Mouse (Mus musculus) kidney, embryonic 16.5 days (tissue): ENCODE data around the gene Nkiras1. TPM values are rescaled to one million over a fixed set of nuclear protein-coding genes. Genes with fewer than 3 reads are reported as not detected.

Experiments used
- ATAC-seq: fragments of 200-750 bp; cut with Nextera tagmentation; 2 replicates; pipeline ENCODE4 v1.8.0; 2017; ENCODE audit warnings: moderate TSS enrichment; ENCODE audit not compliant: low FRiP score, low TSS enrichment
- H3K27ac ChIP-seq: fragments of 300-500 bp; sonication (generic); 2 replicates; pipeline ENCODE4 v1.5.1; 2014; ENCODE audit warnings: low read length
- H3K27me3 ChIP-seq: fragments of 300-500 bp; sonication (generic); 2 replicates; pipeline ENCODE4 v1.6.1; 2014; ENCODE audit warnings: low read length, control low read depth, mixed read lengths; ENCODE audit not compliant: insufficient read depth
- H3K36me3 ChIP-seq: fragments of 300-500 bp; sonication (generic); 2 replicates; pipeline ENCODE4 v1.6.1; 2014; ENCODE audit warnings: low read length, control low read depth, mixed read lengths; ENCODE audit not compliant: insufficient read depth
- H3K4me1 ChIP-seq: fragments of 300-500 bp; sonication (generic); 2 replicates; pipeline ENCODE4 v1.6.1; 2014; ENCODE audit warnings: low read length, control low read depth, mixed read lengths; ENCODE audit not compliant: insufficient read depth
- H3K4me2 ChIP-seq: fragments of 300-500 bp; sonication (generic); replicated peaks from 2 replicates; pipeline ENCODE4 v1.6.1; 2014; ENCODE audit warnings: low read depth, low read length
- H3K4me3 ChIP-seq: fragments of 300-500 bp; sonication (generic); 2 replicates; pipeline ENCODE4 v1.5.1; 2014; ENCODE audit warnings: mild to moderate bottlenecking, low read length
- H3K9ac ChIP-seq: fragments of 300-500 bp; sonication (generic); replicated peaks from 2 replicates; pipeline ENCODE4 v1.6.1; 2014; ENCODE audit warnings: low read length
- H3K9me3 ChIP-seq: fragments of 300-500 bp; sonication (generic); 2 replicates; pipeline ENCODE4 v1.6.1; 2016; ENCODE audit warnings: low read length, control low read depth
- WGBS: fragments of 180-500 bp; shearing (Covaris S2); extraction: QIAGEN DNeasy Blood & Tissue Kit; methylation state at CpG from one replicate; pipeline ENCODE4 v1.1.7; 2014; 5-methylcytosine and 5-hydroxymethylcytosine counted together
- polyA plus RNA-seq: library from polyadenylated mRNA; unstranded; fragments of >200 nt; fragmentation: Nextera tagmentation; extraction: Ambion mirVana; gene quantifications from 2 replicates; pipeline ENCODE4 v1.2.1, GENCODE M21; 2015

Gene Nkiras1
- polyA plus RNA-seq, 1 experiment from 2014 or later: 13.3 TPM

DNA sequence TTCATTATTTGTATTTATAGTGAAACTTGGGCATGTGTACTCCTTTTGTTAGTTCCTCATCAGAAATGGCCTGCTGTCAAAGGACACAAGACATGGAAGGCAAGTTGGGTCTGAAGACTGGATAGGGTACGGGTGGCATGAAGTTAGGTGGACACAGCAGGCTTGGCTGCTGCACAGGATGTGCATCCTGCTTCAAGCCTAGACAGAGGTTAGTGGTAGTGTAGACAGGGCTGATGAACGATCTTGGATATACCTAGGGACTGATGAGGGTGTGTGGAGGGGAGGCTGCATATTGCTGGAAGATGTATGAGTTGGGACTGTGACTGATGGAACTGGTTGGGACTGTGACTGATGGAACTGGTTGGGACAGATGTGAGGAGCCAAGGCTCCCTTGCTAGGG, 27.9 kb downstream of the Nkiras1 start:
- WGBS: 87% methylated on average over 2 of the region's 2 CpGs
- H3K9ac ChIP-seq: no peak overlapping the region
- no peaks in the 10 kb centered on the region for H3K36me3 ChIP-seq
- H3K9me3 ChIP-seq: no peaks in the 10 kb centered on the region
- H3K4me2 ChIP-seq: no peak overlapping the region
- H3K4me1 ChIP-seq: 0 out of 2 replicates have a peak, but pooled peaks cover 6% of the 10 kb centered on the region
- no peak for ATAC-seq
- no peak overlapping the region for H3K27ac ChIP-seq
- H3K27me3 ChIP-seq: no peaks in the 10 kb centered on the region
- no peak overlapping the region for H3K4me3 ChIP-seq

DNA sequence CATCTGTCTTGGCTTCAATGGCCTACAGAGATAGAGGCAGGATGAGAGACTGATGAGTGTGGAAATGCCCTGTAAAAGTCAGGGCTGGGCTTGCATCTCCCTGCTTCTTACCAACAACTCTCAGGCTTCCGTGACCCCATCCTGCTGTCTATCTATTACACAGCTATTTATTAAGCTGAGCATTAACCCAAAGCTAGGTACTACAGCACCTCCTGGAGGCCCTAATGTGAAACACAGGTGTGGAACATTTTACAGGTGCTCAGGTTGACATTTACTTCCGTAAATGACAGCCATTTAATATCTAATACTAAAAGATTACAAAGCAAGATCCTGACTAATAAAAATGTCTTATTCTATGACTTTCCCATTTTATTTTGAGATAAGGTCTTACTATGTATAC, 29.7 kb downstream of the Nkiras1 start:
- H3K4me1 ChIP-seq: 0 out of 2 replicates have a peak, but pooled peaks cover 7% of the 10 kb centered on the region
- H3K4me3 ChIP-seq: no peak overlapping the region
- H3K27ac ChIP-seq: no peak overlapping the region
- H3K9me3 ChIP-seq: no peaks in the 10 kb centered on the region
- 91% methylated on average over 2 of the region's 2 CpGs for WGBS
- H3K4me2 ChIP-seq: no peak overlapping the region
- no peaks in the 10 kb centered on the region for H3K36me3 ChIP-seq
- no peaks in the 10 kb centered on the region for H3K27me3 ChIP-seq
- H3K9ac ChIP-seq: no peak overlapping the region
- no peak for ATAC-seq

DNA sequence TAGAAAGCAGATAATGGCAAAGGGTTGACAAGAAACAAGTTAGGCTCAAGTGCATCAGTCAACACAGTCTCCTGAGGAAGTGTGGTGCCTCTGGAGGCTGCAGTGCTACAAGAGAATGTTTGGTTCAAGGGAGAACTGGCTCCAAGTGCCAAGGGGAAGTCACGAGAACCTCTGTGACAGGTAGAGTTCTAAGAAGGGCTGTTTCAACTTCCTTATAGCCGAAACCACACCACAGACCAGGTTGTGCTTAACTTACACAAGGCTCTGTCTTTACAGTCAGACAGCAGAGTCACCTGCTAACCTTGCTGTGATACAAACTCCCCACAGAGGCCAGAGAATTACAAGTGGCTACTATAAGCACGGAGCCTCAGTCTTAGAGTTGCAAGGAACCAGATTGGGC, 30.7 kb downstream of the Nkiras1 start:
- Histone ChIP-seq H3K36me3 (peaks cover 7% of the 10 kb centered on the region; the same call in 1 of the 2 replicates), H3K4me3 (no peak overlapping the region), H3K9ac (no peak overlapping the region), H3K27me3 (no peaks in the 10 kb centered on the region), H3K4me2 (no peak overlapping the region), H3K27ac (no peak overlapping the region), H3K4me1 (0 out of 2 replicates have a peak, but pooled peaks cover 7% of the 10 kb centered on the region), H3K9me3 (no peaks in the 10 kb centered on the region)
- WGBS: 81% methylated on average over 3 of the region's 3 CpGs
- ATAC-seq: no peak

DNA sequence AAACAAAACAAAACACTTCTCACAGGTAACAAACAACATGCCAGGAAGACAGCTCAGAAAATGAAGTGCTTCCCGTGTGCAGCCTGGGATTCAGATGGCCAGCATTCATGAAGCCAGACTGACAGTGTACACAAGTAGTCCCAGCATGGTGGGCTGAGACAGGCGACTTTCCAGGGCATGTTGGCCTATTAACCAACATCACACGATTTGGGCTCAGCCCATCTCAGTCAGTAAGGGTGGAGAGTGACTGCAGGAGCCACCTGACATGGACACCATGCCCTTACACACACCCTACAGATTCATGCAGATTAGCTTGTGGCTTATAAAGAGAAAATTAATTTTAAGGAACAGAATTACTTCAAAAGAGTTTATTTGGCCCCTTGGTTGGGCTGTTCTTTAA, 31.8 kb downstream of the Nkiras1 start:
- no peak for ATAC-seq
- H3K27me3 ChIP-seq: no peaks in the 10 kb centered on the region
- no peaks in the 10 kb centered on the region for H3K9me3 ChIP-seq
- H3K36me3 ChIP-seq: peaks cover 7% of the 10 kb centered on the region; the same call in 1 of the 2 replicates
- H3K9ac ChIP-seq: no peak overlapping the region
- no peak overlapping the region for H3K27ac ChIP-seq
- no peak overlapping the region for H3K4me3 ChIP-seq
- H3K4me1 ChIP-seq: 0 out of 2 replicates have a peak, but pooled peaks cover 7% of the 10 kb centered on the region
- WGBS: 81% methylated on average over 3 of the region's 3 CpGs
- no peak overlapping the region for H3K4me2 ChIP-seq

DNA sequence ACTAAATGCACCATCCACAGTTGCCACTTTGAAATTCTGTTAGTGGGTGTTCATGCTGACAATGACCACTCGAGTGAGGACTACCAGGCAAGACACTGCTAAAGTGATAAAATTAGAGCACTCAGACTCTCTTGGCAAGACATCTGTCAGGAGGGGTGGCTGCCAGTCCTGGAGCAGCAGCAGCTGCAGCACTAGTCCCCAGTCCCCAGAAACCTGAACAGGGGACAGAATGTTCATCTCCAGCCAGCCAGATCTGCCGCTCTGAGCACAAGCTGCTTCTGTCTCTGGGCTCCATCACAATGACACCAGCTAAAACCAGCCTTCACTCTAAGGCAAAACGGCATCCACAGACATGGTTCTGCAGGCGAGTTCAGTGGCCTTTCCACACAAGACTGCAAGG, 32.3 kb downstream of the Nkiras1 start:
- 81% methylated on average over 4 of the region's 4 CpGs for WGBS

DNA sequence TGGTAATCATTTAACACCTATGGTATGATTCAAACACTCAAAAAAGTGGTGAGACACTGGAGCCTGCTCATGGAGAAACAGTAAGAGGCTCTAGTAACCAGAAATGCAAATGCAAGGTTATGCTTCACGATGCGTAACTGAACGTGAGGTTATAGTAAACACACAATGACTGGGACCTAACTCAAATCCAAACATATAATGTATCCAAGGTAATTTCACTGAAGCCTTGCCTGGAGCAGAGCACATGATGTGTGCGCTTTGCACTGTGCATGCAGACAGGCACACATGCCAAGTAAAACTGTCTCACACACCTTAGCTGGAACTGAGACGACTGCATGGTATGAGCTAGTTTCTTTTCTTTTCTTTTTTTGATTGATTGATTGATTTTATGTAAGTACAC, 33.2 kb downstream of the Nkiras1 start:
- 0 out of 2 replicates have a peak, but pooled peaks cover 7% of the 10 kb centered on the region for H3K4me1 ChIP-seq
- 72% methylated on average over 5 of the region's 5 CpGs for WGBS
- peaks cover 7% of the 10 kb centered on the region; the same call in 1 of the 2 replicates for H3K36me3 ChIP-seq
- H3K27ac ChIP-seq: peak overlapping the region; percentile 31; the same call in 1 of the 2 replicates
- ATAC-seq: peak; percentile 77
- no peaks in the 10 kb centered on the region for H3K9me3 ChIP-seq
- no peak overlapping the region for H3K4me2 ChIP-seq
- no peak overlapping the region for H3K9ac ChIP-seq
- no peak overlapping the region for H3K4me3 ChIP-seq
- H3K27me3 ChIP-seq: no peaks in the 10 kb centered on the region

More for the DNA sequence above, 32.3 kb downstream of the Nkiras1 start:
- Histone ChIP-seq H3K36me3 (peaks cover 7% of the 10 kb centered on the region; the same call in 1 of the 2 replicates), H3K4me2 (no peak overlapping the region), H3K9ac (no peak overlapping the region), H3K9me3 (no peaks in the 10 kb centered on the region), H3K4me3 (no peak overlapping the region), H3K4me1 (0 out of 2 replicates have a peak, but pooled peaks cover 7% of the 10 kb centered on the region), H3K27me3 (no peaks in the 10 kb centered on the region), H3K27ac (no peak overlapping the region)
- ATAC-seq: 0 out of 2 replicates have a peak, but pooled peaks have one; percentile 39

DNA sequence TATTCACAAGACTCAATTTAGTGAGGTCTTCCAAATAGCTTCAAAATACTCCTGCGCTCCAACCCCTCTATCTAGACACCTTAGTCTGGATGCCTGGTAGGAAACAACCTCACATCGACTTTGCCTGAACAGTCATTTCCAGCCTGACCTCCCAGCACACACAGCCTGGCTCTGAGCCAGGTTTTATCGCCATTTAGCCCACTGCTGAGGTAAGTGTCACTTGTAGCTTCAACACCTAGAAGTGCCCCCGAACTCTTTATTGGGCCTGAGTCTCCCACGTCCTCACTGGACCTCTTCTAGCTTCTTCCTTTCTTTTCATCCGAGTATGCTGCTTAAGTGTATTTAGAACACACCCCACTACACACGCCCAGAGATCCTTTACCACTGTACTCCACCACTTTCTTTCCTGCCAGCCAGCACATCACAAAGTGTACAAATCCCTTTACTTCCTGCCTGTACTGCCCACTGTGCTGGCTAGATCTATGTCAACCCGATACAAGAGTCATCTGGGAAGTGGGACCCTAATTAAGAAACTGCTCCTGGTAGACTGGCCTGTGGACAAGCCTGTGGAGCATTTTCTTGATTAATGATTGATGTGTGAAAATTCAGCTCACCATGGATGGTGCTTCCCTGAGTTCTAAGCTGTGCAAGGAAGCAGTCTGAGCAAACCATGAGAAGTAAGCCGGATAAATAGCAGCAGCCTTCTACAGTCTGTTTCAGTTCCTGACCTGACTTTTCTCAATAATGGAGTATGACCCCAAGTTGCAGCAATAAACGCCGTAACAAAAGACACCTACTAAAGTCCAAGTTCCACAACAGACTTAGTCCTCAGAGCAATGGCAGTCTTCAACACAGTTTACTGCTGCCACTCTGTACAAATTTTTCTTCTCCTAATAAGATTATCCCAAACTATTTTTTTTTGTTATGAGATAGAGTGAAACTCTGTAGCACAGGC, 46.8 kb downstream of the Nkiras1 start:
- Histone ChIP-seq H3K27ac (no peak overlapping the region), H3K4me1 (peaks cover 9% of the 10 kb centered on the region), H3K9ac (no peak overlapping the region), H3K36me3 (0 out of 2 replicates have a peak, but pooled peaks cover 2% of the 10 kb centered on the region), H3K9me3 (no peaks in the 10 kb centered on the region), H3K4me2 (no peak overlapping the region), H3K4me3 (no peak overlapping the region), H3K27me3 (no peaks in the 10 kb centered on the region)
- ATAC-seq: peak; percentile 31; the same call in 1 of the 2 replicates
- 64% methylated on average over 11 of the region's 11 CpGs for WGBS

DNA sequence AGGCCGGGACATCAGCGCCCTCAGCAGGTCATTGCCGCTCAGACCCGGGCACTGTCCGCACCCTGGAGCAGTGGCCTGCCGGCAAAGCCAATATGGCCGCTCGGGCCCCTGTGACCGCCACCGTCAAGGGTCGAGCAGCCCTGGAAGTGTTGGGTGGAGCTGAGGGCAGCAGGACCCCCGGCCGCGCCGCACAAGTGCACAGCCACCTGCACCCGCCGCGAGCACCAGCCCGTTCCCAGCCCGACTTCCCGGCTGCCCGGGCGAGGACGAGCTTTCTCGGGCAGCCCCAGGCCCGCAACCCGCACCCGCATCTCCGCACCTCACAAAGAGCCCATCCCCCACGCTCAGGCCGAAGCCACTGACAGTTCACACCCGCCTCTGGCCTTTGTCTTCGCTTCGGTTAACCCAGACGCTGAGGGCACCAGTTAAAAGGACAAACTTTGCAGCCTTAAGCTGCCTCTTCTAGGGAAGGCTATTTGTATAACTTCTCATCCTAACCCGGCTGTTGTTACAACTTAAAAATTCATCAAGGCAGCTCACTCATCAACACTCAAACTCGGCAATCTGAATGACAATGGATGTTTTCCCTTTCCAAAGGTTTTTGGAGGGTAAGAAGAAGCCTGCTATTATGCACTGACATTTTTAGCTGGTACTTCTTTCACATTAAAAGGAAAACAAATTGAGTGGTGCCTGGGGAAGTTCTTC, 56.2 kb downstream of the Nkiras1 start:
- no peak overlapping the region for H3K27ac ChIP-seq
- no peaks in the 10 kb centered on the region for H3K9me3 ChIP-seq
- H3K4me2 ChIP-seq: peak overlapping the region; percentile 78
- H3K9ac ChIP-seq: peak overlapping the region; percentile 72
- peaks cover 6% of the 10 kb centered on the region; the same call in 1 of the 2 replicates for H3K36me3 ChIP-seq
- H3K4me1 ChIP-seq: peaks cover 29% of the 10 kb centered on the region
- H3K4me3 ChIP-seq: peak overlapping the region; percentile 56
- H3K27me3 ChIP-seq: no peaks in the 10 kb centered on the region
- peak; percentile 67 for ATAC-seq
- 1% methylated on average over 34 of the region's 37 CpGs for WGBS

DNA sequence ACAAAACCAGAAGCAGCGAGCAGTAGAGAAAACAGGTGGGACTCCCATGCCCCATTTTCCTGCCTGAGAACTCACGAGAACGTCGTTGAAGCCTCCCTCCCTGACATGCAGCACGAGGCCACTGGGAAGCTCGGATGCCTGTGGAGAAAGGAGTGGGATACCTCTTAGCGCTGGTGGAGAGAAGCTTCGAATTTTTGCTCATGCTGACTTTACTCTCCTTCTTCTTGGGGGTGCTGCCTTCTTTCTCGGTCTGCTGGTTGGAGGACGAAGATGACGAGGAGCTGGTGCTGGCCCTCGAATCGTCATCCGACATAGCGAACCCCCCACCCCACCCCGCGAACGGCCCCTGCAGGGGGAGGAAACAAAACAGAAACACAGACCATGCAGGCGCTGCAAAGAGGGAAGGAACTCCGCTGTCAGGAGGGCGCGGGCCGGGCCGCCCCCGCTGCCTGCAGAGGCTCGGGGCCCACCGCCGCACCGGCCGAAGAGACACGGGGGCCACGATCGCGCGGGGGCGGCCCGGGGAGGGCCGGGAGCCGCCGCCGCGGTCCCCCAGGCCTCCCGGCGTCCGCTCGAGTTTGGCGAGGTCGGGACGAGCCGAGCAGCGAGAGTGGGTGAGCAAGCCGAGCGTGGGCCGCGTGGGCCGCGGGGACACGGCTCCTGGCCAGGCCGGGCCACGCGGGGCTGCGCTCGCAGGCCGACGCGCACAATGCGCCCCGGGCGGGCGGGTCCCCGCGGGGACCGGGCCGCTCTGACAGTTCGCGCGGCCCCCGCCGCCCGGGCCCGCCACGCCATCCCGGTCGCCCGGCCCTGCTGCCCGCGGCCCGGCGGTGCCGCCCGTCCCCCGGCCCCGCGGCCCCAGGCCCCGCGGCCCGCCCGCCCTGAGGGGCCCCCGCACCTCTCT, 60.1 kb downstream of the Nkiras1 start:
- peak overlapping the region; percentile 75 for H3K4me2 ChIP-seq
- H3K27me3 ChIP-seq: no peaks in the 10 kb centered on the region
- no peaks in the 10 kb centered on the region for H3K9me3 ChIP-seq
- H3K4me3 ChIP-seq: peak overlapping the region; percentile 88
- peak overlapping the region; percentile 82 for H3K27ac ChIP-seq
- peak; percentile 32; the same call in 1 of the 2 replicates for ATAC-seq
- peaks cover 3% of the 10 kb centered on the region; the same call in 1 of the 2 replicates for H3K36me3 ChIP-seq
- under 1% methylated on average over 60 of the region's 99 CpGs for WGBS
- H3K4me1 ChIP-seq: peaks cover 29% of the 10 kb centered on the region
- peak overlapping the region; percentile 98 for H3K9ac ChIP-seq
